Mouse (Mus musculus) ES-E14 (cell line): Measurements from ENCODE around the gene Tmem176a.

Experiments used
- CHD2 ChIP-seq: IDR thresholded peaks from 2 replicates; pipeline ENCODE4 v1.6.1; 2014; ENCODE audit warnings: mild to moderate bottlenecking, low read depth, low read length, inconsistent platforms
- ZNF384 ChIP-seq: IDR thresholded peaks from 2 replicates; pipeline ENCODE4 v1.6.1; 2012; ENCODE audit warnings: low read depth, low read length, inconsistent platforms

DNA sequence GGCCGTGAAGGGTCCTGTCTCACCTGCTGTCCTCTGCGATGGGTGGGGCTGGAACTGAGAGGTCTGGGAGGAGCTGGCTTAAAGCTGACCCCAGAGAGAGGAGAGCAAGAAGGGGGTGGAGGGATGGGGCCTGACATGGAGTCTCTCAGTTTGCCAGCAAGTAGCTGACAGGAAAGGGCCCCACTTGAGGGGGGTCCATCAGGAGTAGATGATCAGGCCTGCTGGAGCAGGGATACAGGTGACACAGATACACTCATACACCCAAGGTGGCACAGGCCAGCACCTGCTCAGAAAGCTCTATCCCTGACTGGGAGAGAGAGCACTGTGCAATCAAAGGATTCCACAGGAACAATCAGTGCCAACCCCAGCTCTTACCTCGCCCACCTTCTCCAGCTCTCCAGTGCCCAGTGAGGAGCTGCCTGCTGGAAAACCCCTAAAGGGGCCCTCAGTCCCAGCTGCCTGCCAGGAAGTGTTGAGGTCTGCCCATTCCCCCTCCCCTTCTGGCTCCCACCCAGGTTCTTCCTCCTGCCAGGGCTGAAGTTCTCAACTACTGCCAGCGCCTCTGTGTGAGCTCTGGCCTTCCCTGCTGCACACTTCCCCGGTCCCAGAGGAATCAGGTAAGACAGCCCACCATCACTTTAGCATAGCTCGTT, 380 bp downstream of the Tmem176a start, which contains the start of gene Tmem176b:
- TF ChIP-seq ZNF384 (no peak), CHD2 (no peak)
